In the genomic region with DNA sequence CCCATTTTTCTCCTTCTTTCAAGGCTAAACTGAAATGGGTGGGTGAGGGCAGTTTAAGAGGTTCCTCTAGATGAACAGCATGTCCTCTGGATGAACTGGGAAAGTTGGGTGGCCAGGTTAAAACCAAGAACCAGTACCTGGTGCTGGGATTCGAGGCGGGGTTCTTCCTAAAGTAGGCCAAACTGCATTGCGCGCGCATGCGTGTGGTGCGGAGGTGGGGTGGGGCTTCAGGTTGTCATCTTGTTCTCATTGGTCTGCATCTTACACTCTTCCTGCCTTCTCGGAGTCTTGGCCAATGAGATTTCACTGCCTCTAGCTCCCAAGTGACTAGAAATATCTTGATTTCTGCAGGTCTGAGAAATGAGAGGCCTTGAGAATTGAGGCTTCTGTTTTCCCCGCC, we compare ENCODE assay signal across 24 mouse cellular contexts. TPM values are rescaled to one million over a fixed set of nuclear protein-coding genes. Genes with fewer than 3 reads are reported as not detected.
DNase-seq lines count a peak whose midpoint lies in the region.
"Had no signal": no experiment of that assay in that cellular context is flagged by ENCODE, and none has a peak within 500 bp of the region (broad histone marks: within the 10 kb centered on the region; RNA-seq: fewer than 3 reads in every experiment).

A gene (minus strand): TSS at position 165 of the 400 bp plus-strand sequence.

- 96% methylated on average over 9 of the region's 9 CpGs for WGBS in embryonic facial prominence, embryonic 10.5 days
- WGBS in limb, embryonic 10.5 days: 95% methylated on average over 9 of the region's 9 CpGs

- peak within 1 kb of the TSS; percentile 77 for H3K27ac ChIP-seq in embryonic facial prominence, embryonic 10.5 days (replicated peaks)
- H3K27ac ChIP-seq in limb, embryonic 10.5 days: peak within 1 kb of the TSS; percentile 70
- H3K27ac ChIP-seq: embryonic facial prominence, embryonic 13.5 days; embryonic facial prominence, embryonic 15.5 days; forebrain, embryonic 10.5 days; forebrain, embryonic 12.5 days; forebrain, embryonic 15.5 days had no signal

- H3K9me3 ChIP-seq in embryonic facial prominence, embryonic 10.5 days: peaks cover 7% of the 10 kb centered on the region
- no peaks in the 10 kb centered on the region for H3K9me3 ChIP-seq in limb, embryonic 10.5 days (replicated peaks)
- H3K9me3 ChIP-seq: forebrain, embryonic 12.5 days; forebrain, embryonic 15.5 days had no signal

- H3K36me3 ChIP-seq in embryonic facial prominence, embryonic 10.5 days (replicated peaks): no peaks in the 10 kb centered on the region
- H3K36me3 ChIP-seq in limb, embryonic 10.5 days: no peaks in the 10 kb centered on the region
- H3K36me3 ChIP-seq: embryonic facial prominence, embryonic 13.5 days; embryonic facial prominence, embryonic 15.5 days; forebrain, embryonic 10.5 days; forebrain, embryonic 12.5 days; forebrain, embryonic 15.5 days had no signal

- H3K27me3 ChIP-seq in embryonic facial prominence, embryonic 10.5 days (replicated peaks; ENCODE audit: low read depth, poor library complexity, severe bottlenecking): no peaks in the 10 kb centered on the region
- H3K27me3 ChIP-seq in limb, embryonic 10.5 days (ENCODE audit: low read depth, poor library complexity, severe bottlenecking): no peaks in the 10 kb centered on the region
- H3K27me3 ChIP-seq: embryonic facial prominence, embryonic 13.5 days; embryonic facial prominence, embryonic 15.5 days; forebrain, embryonic 12.5 days; forebrain, embryonic 15.5 days had no signal

- H3K4me1 ChIP-seq in embryonic facial prominence, embryonic 10.5 days: peaks cover 28% of the 10 kb centered on the region
- H3K4me1 ChIP-seq in limb, embryonic 10.5 days: peaks cover 34% of the 10 kb centered on the region
- H3K4me1 ChIP-seq: embryonic facial prominence, embryonic 15.5 days; forebrain, embryonic 10.5 days; forebrain, embryonic 12.5 days; forebrain, embryonic 15.5 days had no signal

- no peak within 1 kb of the TSS for H3K4me3 ChIP-seq in embryonic facial prominence, embryonic 10.5 days
- H3K4me3 ChIP-seq in limb, embryonic 10.5 days: no peak within 1 kb of the TSS
- H3K4me3 ChIP-seq: embryonic facial prominence, embryonic 13.5 days; embryonic facial prominence, embryonic 15.5 days; erythroblast, embryonic 14.5 days; forebrain, embryonic 10.5 days; forebrain, embryonic 12.5 days; forebrain, embryonic 15.5 days had no signal

- DNase-seq in urinary bladder, postnatal 10 days (ENCODE audit: low spot score): peak; percentile 7
- no peak for DNase-seq in urinary bladder, postnatal 14 days (ENCODE audit: low spot score)
- peak; percentile 12 for DNase-seq in embryonic facial prominence, embryonic 10.5 days (ENCODE audit: low spot score)
- no peak for DNase-seq in limb, embryonic 10.5 days (ENCODE audit: low spot score)
- no peak for DNase-seq in embryo, embryonic 10.5 days (ENCODE audit: low spot score)
- DNase-seq in retina, postnatal 1 day: no peak
- DNase-seq in cerebellum, adult 18-20 months: no peak
- DNase-seq: adrenal gland, adult 8-10 months; adrenal gland, postnatal 14 days; adrenal gland, postnatal 36 days; cerebellum, adult 11-12 months; cerebellum, adult 8-10 months; cerebellum, adult 9-11 months; cerebellum, postnatal 25 days; forebrain, postnatal 0 days had no signal

RNA-seq across cellular contexts. Expression of the gene that starts here (rescaled TPM):
- polyA plus RNA-seq in embryonic facial prominence, embryonic 10.5 days (2016; fragmentation: Nextera tagmentation; extraction: Ambion mirVana): not detected in 2 replicates
- polyA plus RNA-seq in limb, embryonic 10.5 days (2016; fragmentation: Nextera tagmentation; extraction: Ambion mirVana): not detected in 2 replicates
- polyA plus RNA-seq: activated CD4-positive, CD25-positive, alpha-beta regulatory T cell, adult 4 months; C2C12; cortical plate, adult 2 months; embryonic facial prominence, embryonic 13.5 days; embryonic facial prominence, embryonic 15.5 days; erythroblast, embryonic 14.5 days; forebrain, embryonic 10.5 days; forebrain, embryonic 12.5 days; forebrain, embryonic 15.5 days; forebrain, postnatal 0 days had no signal

Comparison
In these comparisons a context has a peak if more than half of its experiments do, and no peak if none do; other contexts are left out.
1. Peak in DNase-seq and H3K27ac ChIP-seq in embryonic facial prominence, embryonic 10.5 days; RNA of the gene not detected or under 1 TPM.